Mouse (Mus musculus) cerebellum, adult 11 months (tissue): ENCODE data around the gene Coro7.
"Not testable (repeated sequence)": the region's sequence is repeated elsewhere in the genome, so short reads cannot be mapped to it uniquely, and the experiment has no call there.

Experiments
- DNase-seq: peaks from one replicate; pipeline ENCODE4 v3.0.0; 2022

Gene Coro7

DNA sequence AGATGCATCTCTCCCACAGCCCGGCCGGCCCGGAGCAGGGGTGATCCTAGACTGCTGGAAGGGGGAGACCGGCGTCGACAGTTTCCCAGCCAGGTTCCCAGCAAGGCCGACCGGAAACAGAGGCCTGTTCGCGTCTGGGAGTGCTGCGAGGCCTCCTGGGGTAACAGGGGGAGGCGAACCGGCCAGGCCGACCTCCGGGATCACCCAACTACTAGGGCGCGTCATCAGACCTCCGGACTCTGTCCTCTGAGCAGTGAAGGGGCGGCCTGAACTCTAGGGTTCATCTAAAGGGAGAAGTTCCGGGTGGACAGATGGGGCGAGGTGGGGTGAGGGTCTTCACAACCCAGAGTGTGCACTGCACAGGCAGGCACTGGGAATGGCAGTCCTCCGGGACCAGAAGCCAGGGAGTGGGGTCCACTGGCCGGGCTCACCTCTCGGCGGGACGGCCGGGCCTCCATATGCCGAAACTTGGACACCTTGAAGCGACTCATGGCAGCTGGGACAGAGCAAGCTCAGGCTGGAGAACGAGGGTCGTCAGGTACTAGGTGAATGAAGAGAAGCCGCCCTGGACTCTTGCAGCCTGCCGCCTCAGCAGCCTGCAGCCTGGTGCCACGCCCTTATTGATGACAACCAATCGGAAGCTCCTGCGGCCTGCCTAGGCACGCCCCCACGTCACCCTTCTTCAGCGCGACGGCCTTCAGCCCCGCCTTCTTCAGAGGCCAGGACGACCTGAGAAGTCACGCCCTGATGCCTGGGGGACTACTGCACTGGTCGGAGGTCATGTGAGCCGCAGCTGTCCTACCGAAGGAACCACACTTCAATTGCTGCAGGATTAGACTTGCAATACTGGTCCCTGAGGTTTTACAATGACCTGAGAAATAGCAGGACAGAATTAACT is at the start of gene Coro7:
Gene Coro7, minus strand, starts transcription at position 657 of the 898 bp plus-strand sequence.
- DNase-seq: peak; percentile 90

DNA sequence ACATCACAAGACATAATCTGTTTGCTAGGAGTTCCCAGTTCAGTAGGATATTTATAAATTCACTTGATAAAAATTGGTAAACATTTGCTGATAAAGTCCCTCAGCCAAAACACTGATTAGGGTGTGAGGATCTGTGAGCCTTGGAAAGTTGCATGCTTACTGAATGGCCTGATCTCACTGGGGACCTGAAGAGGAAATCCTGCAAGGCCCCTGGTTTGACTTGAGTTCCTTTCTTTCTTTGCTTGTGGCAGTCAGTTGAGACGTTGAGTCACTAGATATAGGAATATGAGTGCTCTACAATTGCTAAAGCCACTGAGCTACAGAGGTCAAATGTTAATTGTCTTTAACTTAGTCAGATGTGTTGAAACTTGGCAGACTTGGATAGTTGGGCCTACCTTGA is 48.4 kb upstream of the Coro7 start:
- no peak for DNase-seq

DNA sequence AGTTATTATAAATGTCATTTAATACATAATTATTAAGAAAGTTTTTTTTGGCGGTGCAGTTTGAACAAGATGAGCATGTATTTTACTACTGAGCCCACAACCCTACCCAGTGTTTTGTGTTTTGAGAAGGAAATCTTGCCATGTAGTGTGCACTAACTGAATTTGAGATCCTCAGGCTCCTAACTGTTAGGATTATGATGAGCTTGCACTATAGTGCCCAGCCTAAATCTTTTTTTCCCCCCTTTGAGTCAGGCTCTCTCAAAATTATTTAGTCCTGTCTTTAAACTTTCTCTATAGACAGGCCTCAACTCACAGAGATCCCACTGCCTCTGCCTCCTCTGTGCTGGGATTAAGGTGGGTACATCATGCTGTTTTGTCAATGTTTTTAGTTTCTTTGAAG is 47.9 kb upstream of the Coro7 start:
- no peak for DNase-seq

DNA sequence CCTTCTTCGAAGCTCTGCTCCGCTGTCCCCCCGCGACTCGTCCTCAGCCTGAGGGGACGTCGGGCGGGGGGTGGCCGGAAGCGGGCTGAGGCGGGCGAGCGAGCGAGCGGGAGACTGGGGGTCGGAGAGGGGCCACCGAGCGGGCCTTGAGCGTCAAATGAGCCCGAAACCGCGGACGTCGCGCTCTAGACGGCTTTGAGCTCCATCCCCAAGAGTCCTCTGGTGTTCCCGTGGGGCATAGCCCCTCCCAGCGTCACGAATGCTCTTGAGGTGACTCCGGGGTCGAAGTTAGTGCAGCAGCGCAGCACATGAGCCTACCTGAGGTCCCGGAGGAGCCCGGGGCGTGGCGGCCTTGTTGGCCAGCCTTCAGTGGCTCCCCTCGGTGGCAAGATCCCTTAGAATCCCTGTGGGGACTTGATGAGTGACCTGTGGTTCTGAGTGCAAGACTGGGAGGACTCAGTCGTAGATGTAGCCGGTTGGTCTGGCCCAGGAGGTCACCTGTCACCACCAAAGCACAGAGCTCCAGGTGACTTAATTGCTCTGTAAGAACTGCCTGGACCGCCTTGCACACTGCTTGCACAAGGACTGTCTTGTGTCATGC is 47.1 kb upstream of the Coro7 start:
- peak; percentile 50 for DNase-seq

DNA sequence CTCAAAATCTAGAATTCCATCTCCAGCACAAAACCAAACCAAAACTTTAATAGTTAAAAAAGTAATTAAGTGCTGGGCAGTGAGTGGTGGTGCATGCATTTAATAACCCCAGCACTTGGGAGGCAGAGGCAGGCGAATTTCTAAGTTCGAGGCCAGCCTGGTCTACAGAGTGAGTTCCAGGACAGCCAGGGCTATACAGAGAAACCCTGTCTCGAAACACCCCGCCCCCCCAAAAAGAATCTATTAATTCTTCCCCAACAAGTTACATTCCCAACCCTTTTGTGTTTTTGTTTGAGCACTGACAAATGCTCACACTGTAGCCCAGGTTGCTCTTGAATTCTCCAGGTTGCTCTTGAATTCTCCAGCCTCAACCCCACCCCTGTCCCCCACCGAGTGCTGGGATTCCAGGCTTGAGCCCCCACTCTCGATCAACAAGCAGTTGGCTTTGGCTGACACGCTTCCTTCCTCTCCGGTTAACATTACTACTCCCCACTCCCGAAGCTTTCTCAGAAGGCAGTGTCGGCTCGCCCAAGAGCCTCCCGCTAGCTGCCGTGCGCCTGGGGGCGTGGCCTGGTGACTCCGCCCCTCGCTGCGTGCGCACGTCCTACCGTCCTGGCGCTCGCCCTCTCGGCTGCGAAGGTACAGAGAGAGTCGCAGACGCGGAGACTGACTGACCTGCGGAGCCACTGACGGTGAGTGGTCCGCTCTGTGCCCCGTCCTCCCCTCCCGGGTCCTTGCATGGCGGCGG is 46.4 kb upstream of the Coro7 start, which contains the start of gene Hmox2:
Gene Hmox2, plus strand, starts transcription at position 582 of the 748 bp plus-strand sequence.
- DNase-seq: peak; percentile 94

DNA sequence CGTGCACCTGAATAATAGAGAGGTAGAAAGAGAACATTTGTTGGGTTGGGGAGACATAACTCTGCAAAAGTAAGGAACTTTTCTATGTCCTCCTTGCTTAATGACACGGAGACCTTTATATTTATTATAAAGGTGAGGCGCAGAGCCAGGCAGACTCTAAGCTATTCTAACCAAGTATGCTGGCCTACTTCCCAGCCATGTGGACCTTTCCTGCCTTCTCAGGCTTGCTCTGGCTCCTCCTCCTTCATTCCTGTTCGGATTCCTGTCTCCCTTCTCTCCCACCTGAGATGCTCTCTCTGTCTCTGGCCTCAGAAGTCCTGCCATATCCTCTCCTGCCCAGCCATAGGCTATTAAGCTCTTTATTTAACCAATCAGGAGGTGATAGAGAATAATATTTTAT is 45.7 kb upstream of the Coro7 start:
- DNase-seq: no peak

DNA sequence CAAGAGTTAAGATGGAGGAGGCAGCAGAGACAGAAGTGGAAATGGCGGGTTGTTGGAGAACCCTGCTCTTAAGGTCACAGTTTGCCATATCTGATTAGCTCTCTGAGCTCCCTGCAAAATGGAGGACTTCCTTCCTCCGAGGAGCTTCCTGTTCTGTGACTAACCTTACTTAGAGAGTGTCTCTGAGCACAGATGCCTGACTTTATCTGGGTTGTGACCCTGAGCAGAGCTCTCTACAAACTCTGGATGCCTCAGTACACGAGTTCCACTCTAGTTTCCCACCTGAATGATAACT is 43.3 kb upstream of the Coro7 start:
- DNase-seq: no peak

DNA sequence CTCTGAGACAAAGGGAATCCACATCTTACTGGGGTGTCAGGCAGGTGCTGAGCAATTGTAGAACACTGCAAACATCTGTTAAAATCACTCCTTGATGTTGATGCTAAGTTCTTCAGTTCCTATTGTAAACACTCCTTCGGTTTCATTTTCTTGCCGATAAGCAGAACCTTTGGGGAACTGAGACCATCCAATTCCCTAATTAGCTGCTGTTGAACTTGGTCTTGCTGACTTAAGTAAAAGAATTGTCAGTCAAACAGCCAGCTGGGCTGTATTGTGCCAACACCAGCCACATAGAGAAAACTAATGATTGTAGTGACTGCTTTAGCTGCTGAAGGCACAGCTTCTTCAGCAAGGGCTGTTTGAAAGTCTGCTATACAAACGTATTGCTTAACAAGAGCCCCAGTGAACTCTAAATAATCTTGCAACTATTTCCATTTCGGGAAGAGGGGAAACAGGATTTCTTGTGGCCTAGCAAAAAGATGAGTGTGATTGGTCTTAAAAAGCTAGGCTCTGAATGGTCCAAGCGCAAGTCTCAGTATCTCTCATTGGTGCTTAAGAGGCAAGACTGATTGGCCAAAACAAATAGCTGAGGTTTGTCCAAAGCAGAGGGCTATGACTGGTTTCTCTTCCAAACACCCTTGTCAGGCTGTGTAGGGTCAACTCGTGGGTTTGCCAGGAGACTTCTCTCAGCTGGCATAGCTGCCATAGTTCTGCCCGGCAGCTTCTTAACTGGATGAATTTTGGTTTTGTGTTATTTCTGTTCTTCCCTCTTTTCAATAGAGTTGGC is 42.7 kb upstream of the Coro7 start:
- DNase-seq: no peak

DNA sequence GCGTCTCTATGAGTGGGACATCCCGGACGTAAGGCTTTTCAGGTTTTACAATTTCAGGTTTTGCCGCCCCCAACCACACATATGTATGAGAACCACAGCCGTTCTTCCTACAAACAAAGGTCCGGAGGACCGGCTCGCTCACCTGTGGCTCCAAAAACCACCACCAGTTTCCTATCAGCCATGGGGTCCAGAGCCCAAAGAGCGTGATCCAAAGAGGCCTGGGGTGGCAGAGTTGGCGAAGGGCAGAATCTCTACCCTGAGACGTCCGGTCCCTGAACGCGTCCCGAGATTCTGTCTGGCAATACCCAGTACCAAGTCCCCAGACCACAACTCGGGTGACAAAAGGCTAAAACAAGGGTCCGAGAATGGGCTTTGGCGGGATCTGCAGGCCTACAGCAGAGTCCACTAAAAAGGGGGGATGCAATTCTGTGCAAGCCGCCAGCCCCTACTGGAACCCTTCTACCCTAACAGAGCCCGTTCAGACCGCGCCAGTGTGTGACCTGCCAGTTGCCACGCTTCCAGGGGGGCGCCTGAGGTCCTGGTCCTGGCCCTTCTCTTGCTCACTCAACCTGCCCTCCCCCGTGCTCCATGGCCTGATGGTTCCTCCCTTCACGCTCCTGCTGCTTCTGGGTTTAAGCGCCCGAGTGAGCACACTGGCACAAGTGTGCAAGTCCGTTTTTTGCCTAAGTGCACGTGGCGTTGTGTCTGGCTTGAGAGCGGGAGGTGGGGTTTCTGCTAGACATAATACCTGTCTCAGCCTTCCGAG is 39.4 kb upstream of the Coro7 start, which contains the start of gene Nmral1:
Gene Nmral1, minus strand, starts transcription at position 604 of the 766 bp plus-strand sequence.
- DNase-seq: peak; percentile 74

DNA sequence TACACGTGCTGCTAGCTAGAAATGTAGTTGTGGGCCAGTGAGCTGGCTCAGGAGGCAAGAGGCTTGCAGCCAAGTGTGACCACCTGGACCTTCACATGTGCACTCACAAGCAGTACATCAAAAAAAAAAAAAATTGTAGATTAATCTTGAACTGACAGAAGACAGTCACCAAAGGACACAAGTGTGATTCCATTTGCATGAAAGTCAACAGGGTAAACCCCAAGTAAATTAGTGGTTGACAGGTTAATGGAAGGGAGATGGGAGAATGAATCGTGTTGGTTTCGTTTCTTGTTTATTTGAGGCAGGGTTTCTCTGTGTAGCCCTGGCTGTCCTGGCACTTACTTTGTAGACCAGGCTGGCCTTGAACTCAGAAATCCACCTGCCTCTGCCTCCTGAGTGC is 38.3 kb upstream of the Coro7 start:
- no peak for DNase-seq

DNA sequence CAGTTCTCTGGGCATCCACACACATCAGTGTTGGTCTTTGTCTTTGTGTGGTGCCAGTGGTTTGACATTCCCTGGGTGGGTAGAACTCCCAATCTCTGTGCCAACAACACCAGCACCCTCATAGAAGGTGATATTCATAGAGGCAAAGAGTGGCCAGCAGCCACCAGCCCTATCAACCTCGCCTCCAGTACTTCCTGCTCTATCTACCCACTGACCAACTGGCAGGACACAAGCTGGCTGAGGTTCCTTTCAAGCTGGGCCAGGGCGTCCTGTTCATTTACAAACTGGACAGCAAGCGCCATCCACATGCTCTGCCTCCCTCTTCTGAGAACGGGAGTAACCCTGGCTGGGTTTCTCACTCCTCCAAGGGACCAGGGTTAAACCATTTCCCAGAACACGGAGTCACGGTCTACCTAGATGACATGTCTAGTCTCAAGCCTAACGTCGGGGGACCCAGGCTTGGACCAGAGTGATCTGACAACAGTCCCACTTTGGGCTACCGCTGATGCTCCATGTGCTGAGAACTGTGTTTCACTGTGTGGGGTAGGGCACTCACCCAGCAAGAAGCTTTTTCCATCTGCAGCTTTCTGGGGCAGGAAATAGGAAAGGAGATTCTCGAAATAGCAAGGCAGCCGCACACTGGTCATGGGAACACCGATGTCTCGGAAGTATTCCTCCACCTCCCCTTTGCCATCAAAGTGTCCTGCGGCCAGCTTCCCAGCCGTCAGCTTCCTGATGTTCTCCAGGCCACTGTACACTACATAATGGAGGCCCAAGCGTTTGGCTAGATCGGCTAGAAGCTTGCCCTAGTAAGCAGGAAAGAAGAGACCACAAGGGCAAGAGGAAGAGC is 34.5 kb upstream of the Coro7 start:
- peak; percentile 63 for DNase-seq

DNA sequence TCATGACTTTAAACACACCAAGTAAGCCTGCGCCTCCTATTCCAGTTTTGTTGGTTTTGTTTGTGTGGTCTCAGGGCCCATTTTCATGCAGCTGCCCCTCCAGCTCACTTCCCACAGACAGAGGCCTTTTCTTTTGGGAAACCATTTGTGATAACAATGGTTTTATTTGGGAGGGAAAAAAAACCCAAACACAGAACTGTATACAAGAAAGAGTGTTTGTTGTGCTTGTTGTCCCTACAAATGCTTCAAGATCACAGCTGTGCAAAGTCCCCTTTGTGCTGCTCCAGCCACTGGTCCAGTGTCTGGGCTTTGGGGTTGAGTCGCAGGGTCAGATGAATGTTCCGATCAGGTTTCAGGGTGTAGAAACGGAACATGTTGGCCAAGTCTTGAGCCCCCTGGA is 31.6 kb upstream of the Coro7 start:
- no peak for DNase-seq

DNA sequence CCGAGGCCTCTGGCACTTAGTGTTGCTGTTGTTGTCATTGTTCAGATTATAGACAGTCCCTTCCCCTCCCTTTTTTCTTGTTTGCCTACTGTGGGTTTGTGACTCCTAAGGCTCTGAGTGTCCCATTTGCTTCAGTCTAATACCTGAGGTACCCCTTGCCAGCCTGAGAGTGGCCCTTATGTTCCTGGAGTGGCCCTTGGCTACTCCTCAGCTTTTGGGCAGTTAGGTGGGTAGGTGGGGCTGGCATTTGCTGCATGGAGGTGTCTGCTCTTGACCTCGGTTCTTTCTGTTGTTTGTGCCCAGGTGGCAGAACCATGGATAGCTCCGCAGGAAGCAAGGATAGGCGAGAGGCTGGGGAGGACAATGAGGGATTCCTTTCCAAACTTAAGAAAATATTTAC is 26.0 kb upstream of the Coro7 start:
- DNase-seq: no peak

DNA sequence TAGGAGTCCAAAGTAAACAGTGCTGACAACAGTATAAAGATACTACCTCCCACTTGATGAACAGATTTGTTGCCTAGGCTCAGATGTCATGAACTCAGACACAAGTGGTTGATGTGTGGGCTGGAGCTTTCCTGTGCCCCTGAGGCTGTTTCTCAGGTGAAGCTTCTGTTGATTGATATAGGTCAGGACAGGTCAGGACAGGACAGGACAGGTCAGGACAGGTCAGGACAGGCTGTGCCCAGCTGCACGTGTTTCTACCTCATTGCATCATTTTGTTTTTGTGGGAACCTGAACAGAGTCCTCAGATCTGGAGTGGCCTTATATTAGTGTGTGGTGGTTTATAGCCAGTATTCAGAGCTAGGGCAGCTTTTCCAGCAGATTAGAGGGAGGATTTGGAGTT is 23.1 kb upstream of the Coro7 start:
- DNase-seq: no peak

DNA sequence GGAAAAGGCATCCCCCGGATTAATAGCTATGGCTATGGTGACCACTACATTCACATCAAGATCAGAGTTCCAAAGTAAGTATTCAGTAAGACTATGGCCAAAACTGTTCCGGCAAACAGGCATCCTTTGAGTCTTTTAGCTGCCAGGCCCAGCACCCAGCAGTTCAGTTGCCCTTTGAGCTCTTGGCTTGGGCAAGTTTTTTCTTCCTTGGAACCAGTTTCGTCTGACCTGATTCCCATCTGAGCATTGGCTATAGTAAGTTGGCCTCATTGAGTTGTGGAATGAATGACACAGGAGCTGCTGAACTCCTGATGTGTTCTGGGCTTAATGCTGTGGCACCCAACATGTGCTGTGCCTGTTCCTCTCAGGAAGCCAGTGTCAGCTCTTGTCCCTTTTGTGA is 21.6 kb upstream of the Coro7 start:
- no peak for DNase-seq

DNA sequence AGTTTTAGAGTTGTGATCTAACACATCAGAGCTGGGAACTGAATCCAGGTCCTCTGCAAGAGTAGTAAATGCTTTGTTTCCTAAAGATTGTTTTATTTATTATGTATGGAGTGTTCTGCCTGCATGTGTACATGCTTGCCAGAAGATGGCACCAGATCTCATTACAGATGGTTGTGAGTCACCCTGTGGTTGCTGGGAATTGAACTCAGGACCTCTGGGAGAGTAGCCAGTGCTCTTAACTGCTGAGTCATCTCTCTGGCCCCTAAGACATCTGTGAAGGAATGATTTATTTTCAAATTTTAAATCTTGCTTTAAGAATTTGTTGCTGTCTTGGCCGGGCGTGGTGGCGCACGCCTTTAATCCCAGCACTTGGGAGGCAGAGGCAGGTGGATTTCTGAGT is 9.8 kb upstream of the Coro7 start:
- not testable (repeated sequence) for DNase-seq

DNA sequence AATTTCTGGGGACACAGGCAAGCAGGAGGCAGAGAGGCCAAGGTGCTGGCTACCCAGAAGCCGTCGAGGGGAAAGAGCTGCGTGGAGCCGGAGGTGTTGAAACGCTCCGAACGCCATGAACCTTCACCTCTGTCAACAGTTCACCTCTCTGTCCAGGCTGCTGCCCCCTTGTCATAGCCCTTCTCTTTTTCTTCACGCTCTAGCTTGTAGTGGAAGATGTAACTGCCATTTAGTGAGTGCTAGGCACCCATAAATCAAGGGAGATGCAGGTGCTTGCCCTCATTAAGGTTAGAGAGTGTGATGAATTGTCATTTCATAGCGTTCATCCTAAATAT is 4.8 kb upstream of the Coro7 start:
- no peak for DNase-seq

DNA sequence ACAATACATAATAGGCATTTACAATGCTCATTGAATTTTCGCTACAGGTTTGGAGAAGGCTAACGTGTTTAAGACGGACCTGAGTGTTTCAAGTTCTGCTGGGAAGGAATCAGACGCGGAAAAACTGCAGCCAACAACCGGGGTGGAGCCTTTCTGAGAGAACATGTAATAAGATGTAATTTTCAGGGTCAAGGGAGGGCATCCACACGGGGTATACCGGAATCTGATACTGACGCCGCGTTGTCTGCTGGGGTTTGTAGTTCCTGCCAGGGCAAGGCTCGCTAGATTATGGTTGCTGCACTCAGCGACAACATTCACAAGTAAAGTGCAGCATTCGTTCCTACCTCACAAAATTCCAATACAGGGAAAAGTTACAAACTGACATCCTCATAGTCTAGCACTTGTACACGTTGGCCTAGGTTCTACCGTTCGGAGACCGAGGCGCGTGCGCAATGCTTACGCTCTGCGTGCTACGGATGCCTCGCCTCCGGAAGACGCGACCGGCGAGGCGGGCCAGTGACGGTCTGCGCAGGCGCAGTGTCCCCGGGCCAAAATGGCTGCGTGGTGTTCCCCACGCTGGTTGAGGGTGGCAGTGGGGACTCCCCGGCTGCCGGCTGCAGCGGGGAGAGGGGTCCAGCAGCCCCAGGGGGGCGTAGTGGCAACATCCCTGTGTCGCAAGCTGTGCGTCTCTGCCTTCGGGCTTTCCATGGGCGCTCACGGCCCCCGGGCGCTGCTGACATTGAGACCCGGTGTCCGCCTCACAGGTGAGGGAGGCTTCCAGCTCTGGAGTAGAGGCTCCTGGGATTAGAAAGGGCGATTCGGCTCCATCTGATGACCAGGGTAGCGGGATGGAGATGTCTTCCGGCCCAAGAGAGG is 4.2 kb upstream of the Coro7 start:
- peak; percentile 96 for DNase-seq

DNA sequence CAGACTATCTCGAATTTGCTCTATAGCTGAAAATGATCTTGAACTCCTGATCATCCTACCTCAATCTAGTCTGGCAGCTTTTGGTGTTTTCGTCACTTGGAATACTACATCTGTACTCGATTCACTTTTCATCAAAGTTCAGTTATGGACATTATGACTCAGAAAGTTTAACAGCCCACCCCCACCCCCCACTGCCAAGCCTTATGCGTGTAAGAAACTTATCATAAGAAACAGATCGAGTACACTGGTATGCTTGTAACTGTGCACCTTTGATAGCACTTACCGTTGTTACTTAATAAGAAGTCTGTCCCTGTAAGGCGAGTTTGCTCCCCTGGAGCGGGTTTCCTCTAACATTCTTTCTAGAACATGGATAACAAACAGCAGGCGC is 3.6 kb upstream of the Coro7 start:
- DNase-seq: no peak

DNA sequence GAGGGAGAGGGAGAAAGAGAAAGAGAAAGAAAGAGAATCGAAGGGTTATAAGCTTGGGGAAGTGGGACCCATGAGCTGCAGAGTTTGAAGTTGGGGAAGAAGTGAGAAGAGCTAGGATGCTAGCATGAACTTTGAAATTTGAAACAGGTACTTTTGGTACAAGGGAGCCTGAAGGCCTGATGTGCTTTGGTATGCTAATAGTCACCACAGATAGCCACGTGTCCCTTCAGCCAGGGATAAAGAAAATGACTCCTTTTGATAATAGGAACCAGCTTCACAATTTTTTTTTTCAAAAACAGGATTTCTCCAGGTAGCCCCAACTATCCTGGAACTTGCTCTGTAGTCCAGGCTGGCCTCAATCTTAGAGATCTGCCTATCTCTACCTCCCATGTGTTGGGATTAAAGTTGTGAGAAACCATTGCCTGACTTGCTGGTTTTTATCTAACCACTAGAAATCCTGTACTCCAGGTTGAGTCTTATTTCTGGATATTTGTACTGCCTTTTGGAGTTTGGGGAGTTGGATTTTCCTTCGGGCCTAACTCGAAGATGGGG is 3.1 kb upstream of the Coro7 start:
- no peak for DNase-seq
